Mouse (Mus musculus) cortical plate, adult 2 months (tissue): ENCODE measurements around the gene Gdf11.

Source experiments
- CTCF ChIP-seq: fragments of 200-500 bp; IDR thresholded peaks from 2 replicates; pipeline ENCODE4 v1.5.1; 2011; ENCODE audit warnings: mild to moderate bottlenecking, control low read depth, low read length; ENCODE audit not compliant: insufficient read depth; ENCODE audit errors: extremely low read depth
- POLR2A ChIP-seq: fragments of 200-500 bp; IDR thresholded peaks from 2 replicates; pipeline ENCODE4 v1.6.1; 2011; ENCODE audit warnings: mild to moderate bottlenecking, low read length, control low read depth; ENCODE audit not compliant: insufficient read depth; ENCODE audit errors: extremely low read depth

DNA sequence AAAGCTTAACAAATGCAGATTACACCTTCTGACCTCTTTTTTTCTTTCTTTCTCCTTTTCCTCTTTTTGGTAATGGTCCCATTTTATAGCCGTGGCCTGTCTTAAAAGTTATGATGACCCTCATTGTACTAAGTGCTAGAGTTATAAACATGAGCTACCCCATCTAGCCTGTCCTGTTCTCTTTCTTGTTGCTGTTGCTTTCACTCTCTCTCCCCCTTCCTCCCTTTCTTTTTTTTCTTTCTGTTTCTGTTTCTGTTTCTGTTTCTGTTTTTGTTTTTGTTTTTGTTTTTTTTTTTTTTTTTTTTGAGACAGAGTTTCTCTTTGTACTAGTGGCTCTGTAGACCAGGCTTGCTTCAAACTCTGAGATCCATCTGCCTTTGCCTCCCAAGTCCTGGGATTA, 25.0 kb downstream of the Gdf11 start:
- TF ChIP-seq CTCF: no peak
- TF ChIP-seq POLR2A: no peak
